Mouse (Mus musculus) heart, adult 2 months (tissue): ENCODE data around the gene Lzts2. TPM values are rescaled to one million over a fixed set of nuclear protein-coding genes. Genes with fewer than 3 reads are reported as not detected.

Experiments used
- DNase-seq, 2 experiments: peaks; one replicate each; pipeline ENCODE4 v3.0.0; 2021
- H3K27ac ChIP-seq: fragments of 200-600 bp; 2 replicates; pipeline ENCODE4 v1.8.1; 2022
- H3K27me3 ChIP-seq: fragments of 200-500 bp; 2 replicates; pipeline ENCODE4 v1.6.1; 2012; ENCODE audit warnings: mild to moderate bottlenecking, low read length, inconsistent platforms, mixed read lengths; ENCODE audit not compliant: control insufficient read depth, insufficient read depth
- H3K36me3 ChIP-seq: fragments of 200-500 bp; 2 replicates; pipeline ENCODE4 v1.6.1; 2012; ENCODE audit warnings: low read length, inconsistent platforms; ENCODE audit not compliant: control insufficient read depth, insufficient read depth
- H3K4me1 ChIP-seq: fragments of 200-500 bp; 2 replicates; pipeline ENCODE4 v1.6.1; 2011; ENCODE audit warnings: low read length; ENCODE audit not compliant: control insufficient read depth, insufficient read depth
- H3K4me3 ChIP-seq: fragments of 200-600 bp; 2 replicates; pipeline ENCODE4 v1.8.1; 2022
- H3K79me2 ChIP-seq: fragments of 200-500 bp; replicated peaks from 2 replicates; pipeline ENCODE4 v1.6.1; 2012; ENCODE audit warnings: mild to moderate bottlenecking, inconsistent platforms, low read length, moderate library complexity, mixed read lengths; ENCODE audit not compliant: control insufficient read depth, insufficient read depth
- H3K9ac ChIP-seq: fragments of 200-500 bp; 2 replicates; pipeline ENCODE4 v1.6.1; 2012; ENCODE audit warnings: low read depth, mild to moderate bottlenecking, control low read depth, inconsistent platforms, low read length, mixed read lengths
- CTCF ChIP-seq: fragments of 200-600 bp; IDR thresholded peaks from 2 replicates; pipeline ENCODE4 v1.8.1; 2022; ENCODE audit warnings: antibody characterized with exemption, mild to moderate bottlenecking, moderate library complexity
- EP300 ChIP-seq: fragments of 200-500 bp; IDR thresholded peaks from 2 replicates; pipeline ENCODE4 v1.6.1; 2011; ENCODE audit warnings: low read depth, low read length, control low read depth; ENCODE audit not compliant: insufficient read depth
- POLR2A ChIP-seq: fragments of 200-500 bp; IDR thresholded peaks from 2 replicates; pipeline ENCODE4 v1.6.1; 2011; ENCODE audit warnings: mild to moderate bottlenecking, low read depth, low read length, control low read depth; ENCODE audit not compliant: insufficient read depth
- WGBS: fragments of 180-500 bp; shearing (Covaris S2); methylation state at CpG from one replicate; pipeline ENCODE4 v1.1.7; 2018; 5-methylcytosine and 5-hydroxymethylcytosine counted together
- intact Hi-C: fragments of 180-260 bp; cut with DNase I; formaldehyde crosslinking; loops from one replicate; pipeline ENCODE4 v1.15.1; 2025
- polyA plus RNA-seq: library from polyadenylated mRNA; depleted of rRNA; stranded (reverse); fragments of >200 nt; gene quantifications from 2 replicates; pipeline ENCODE4 v1.2.3, GENCODE M21; 2012
- total RNA-seq, 2 experiments: library from RNA; stranded (reverse); gene quantifications; 2 replicates each; pipeline ENCODE4 v1.2.3; 2021

Gene Lzts2
- total and polyA plus RNA-seq, 3 experiments, result 59.1 to 68.1 (median 61.6) TPM

DNA sequence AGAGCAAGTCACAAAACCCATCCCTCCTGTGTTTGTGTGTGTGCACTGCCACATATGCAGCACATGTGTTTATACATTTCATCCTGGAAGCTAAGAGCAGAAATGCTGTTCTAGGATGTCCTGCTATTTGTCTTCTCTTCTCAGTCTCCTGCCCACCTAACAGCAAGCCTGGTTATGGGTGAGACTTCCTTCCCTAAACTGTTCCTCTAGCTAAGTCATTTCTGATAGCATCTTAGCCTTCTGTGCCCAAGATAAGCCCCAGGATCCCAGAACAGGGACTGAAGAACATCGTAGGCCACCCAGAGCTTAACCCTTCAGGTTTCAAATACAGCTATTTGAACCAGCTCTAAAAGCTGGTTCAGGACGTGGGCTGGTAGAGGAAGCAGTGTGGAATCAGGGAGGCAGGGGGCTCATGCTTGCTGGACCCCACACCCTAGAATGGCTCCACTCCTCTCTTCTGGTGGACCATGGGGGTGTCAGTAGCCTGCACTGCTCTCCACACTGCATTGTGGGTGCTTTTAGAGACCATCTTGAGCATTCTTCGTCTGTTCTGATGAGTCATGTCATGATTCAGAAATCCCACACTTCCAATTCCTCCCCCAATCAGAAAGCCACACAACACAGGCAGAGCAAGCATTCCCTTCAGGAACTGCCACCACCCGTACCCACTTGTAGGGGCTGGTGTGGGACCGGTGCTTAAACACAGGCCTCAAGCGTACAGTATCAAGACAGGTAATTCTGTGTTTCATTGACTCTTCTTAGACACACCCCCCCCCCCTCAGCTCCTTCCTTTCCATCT lies 40.9 kb downstream of the Lzts2 start:
- TF ChIP-seq EP300 (no peak), CTCF (no peak), POLR2A (no peak)
- no peak for DNase-seq
- H3K4me3 ChIP-seq, result no peak overlapping the region
- no peaks in the 10 kb centered on the region; the same call in 1 of the 2 replicates for H3K36me3 ChIP-seq
- H3K27ac ChIP-seq, result no peak overlapping the region
- H3K27me3 ChIP-seq, result no peaks in the 10 kb centered on the region
- H3K9ac ChIP-seq, result no peak overlapping the region
- intact Hi-C loops, result no loop called here
- WGBS, result 73% methylated on average over 6 of the region's 6 CpGs
- peaks cover 5% of the 10 kb centered on the region for H3K4me1 ChIP-seq
- no peaks in the 10 kb centered on the region for H3K79me2 ChIP-seq

DNA sequence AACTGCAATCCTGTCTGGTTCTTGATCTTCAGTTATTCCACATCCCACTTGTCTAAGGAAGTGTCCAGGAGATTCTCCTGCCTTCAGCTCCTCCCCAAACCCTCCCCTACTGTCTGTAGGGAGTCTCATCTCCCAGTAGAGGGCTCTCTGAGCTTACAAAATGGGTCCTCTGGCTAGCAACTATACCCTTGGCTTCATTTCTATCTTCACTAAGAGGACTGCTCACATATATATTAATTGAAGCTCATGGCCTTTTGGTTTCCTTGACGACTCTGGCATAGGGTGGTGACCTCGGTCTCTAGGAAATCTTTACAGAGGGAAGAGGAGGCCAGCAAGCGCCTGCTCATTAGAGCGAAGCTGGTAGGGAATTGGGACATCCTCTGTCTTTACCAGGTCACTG lies 42.1 kb downstream of the Lzts2 start:
- DNase-seq, result peak in 1 of 2 experiments; percentile 39
- H3K27ac ChIP-seq, result no peak overlapping the region
- H3K9ac ChIP-seq, result no peak overlapping the region
- WGBS, result 35% methylated on average over 4 of the region's 4 CpGs
- intact Hi-C loops, result no loop called here
- H3K4me3 ChIP-seq, result no peak overlapping the region
- H3K36me3 ChIP-seq, result no peaks in the 10 kb centered on the region; the same call in 1 of the 2 replicates
- H3K4me1 ChIP-seq, result peaks cover 5% of the 10 kb centered on the region
- no peaks in the 10 kb centered on the region for H3K27me3 ChIP-seq
- no peak for TF ChIP-seq POLR2A
- peak; percentile 82 for TF ChIP-seq CTCF
- H3K79me2 ChIP-seq, result no peaks in the 10 kb centered on the region

DNA sequence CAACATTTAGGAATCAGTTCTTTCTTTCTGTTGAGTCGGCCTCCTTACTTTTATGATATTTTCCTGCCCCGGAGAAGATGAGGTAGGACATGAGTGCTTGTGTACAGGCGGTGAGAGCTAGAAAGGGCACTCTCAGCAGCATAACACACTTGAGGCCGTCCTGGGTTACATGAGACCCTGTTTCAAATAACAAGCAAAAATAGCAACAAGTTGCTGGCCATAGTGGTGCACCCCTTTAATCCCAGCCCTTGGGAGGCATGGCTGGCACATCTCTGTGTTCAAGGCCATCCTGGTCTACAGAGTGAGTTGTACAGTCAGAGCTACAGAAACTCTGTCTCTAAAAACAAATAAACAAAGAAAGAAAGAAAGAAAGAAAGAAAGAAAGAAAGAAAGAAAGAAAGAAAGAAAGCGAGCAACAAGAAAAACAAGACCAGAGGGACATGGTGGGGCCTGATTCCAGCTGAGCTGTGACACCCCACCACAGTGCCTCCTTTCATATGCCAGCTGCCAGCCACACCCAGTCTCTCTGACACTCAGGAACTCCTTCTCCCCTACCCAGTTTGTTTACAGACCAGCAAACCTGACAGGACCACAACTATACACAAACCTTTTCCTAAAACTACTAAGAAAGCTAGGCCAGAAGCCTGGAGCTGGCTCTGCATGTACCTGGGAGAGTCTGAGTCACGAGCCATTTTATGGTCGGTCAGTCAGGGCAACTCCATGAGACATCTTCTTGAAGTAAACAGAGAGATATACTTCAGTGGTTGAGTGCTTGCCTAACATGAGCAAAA lies 42.9 kb downstream of the Lzts2 start:
- DNase-seq, result no peak
- H3K36me3 ChIP-seq, result no peaks in the 10 kb centered on the region; the same call in 1 of the 2 replicates
- H3K9ac ChIP-seq, result peak overlapping the region; percentile 37; the same call in 1 of the 2 replicates
- peak overlapping the region; percentile 92 for H3K27ac ChIP-seq
- 57% methylated on average over 7 of the region's 7 CpGs for whole genome bisulfite sequencing
- peak overlapping the region; percentile 71; the same call in 1 of the 2 replicates for H3K4me3 ChIP-seq
- intact Hi-C loops, result no loop called here
- no peak for TF ChIP-seq POLR2A
- TF ChIP-seq EP300, result no peak
- no peak for TF ChIP-seq CTCF
- H3K79me2 ChIP-seq, result no peaks in the 10 kb centered on the region
- no peaks in the 10 kb centered on the region for H3K27me3 ChIP-seq
- peaks cover 5% of the 10 kb centered on the region for H3K4me1 ChIP-seq

DNA sequence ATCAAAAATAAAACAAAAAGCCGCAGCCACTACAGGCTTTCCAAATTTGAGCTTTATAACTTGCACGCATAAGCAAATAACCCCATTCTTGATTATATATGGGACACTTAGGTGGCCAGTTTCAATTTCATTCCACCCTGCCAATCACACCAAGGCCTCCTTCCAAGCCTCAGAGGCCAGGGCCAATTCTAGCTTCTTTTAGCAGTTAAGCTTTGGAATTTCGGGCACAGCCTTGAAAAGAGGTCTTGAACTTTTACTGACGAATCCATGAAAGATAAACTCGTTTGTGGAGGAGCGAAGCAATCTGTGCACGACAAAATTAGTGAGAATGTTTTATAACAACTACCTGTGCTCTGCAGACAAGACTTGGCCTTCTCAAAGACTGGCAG lies 43.5 kb downstream of the Lzts2 start:
- H3K27ac ChIP-seq, result peak overlapping the region; percentile 92
- no peaks in the 10 kb centered on the region for H3K27me3 ChIP-seq
- no peaks in the 10 kb centered on the region; the same call in 1 of the 2 replicates for H3K36me3 ChIP-seq
- 23% methylated on average over 7 of the region's 7 CpGs for WGBS
- TF ChIP-seq CTCF, result no peak
- no peak for TF ChIP-seq POLR2A
- TF ChIP-seq EP300, result no peak
- H3K79me2 ChIP-seq, result no peaks in the 10 kb centered on the region
- peak overlapping the region; percentile 71 for H3K4me3 ChIP-seq
- H3K9ac ChIP-seq, result peak overlapping the region; percentile 76
- peaks cover 5% of the 10 kb centered on the region for H3K4me1 ChIP-seq
- DNase-seq, result no peak
- intact Hi-C loops, result loop anchor here (2.0 kb wide), 1 partner anchor 17 kb away; the partner anchor contains the start of gene Kazald1

DNA sequence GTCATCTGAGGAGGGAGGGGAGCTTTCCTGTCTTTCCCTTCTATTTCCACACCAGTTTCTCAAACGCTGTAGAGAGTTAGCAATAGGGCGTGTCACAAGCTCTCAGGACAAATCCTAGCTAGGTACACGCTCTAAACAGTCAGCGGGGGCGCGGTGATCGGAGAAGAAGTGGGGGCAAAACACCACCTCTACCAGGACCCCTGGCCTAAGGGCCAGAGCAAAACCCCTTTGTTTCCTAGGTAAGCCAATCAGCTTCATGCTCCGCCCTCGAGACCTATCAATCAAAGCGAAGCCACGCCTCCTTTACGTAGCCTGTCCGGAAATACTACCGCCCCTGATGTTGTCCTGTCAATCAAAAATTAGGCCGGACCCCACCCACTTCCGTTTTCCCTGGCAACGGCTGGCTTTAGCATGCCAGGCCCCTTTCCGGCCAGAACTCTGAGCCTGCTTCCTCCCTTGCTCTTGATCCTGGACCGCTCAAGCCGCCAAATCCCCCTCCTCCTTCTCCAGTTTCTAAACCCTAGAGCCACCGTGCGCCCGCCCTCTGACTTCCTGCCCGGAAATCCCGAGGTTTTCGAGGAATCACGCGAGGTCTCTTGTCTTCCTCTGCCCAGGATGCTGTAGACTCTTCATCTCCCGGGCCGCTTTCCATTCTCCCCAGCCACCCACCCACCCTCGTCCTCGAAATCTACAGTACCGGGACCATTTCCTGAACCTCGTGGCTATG lies 44.1 kb downstream of the Lzts2 start:
- intact Hi-C loops, result loop anchor here (2.0 kb wide), 1 partner anchor 17 kb away; the partner anchor contains the start of gene Kazald1
- TF ChIP-seq POLR2A (peak; percentile 84), EP300 (peak; percentile 72; the same call in 1 of the 2 replicates), CTCF (no peak)
- H3K27me3 ChIP-seq, result no peaks in the 10 kb centered on the region
- peak overlapping the region; percentile 92 for H3K27ac ChIP-seq
- H3K4me1 ChIP-seq, result peaks cover 5% of the 10 kb centered on the region
- H3K79me2 ChIP-seq, result no peaks in the 10 kb centered on the region
- no peaks in the 10 kb centered on the region; the same call in 1 of the 2 replicates for H3K36me3 ChIP-seq
- peak overlapping the region; percentile 76 for H3K9ac ChIP-seq
- WGBS, result under 1% methylated on average over 34 of the region's 34 CpGs
- DNase-seq, result peak; percentile 93 to 94
- H3K4me3 ChIP-seq, result peak overlapping the region; percentile 71
